10 mouse cellular contexts compared by ENCODE assay signal in the genomic region with DNA sequence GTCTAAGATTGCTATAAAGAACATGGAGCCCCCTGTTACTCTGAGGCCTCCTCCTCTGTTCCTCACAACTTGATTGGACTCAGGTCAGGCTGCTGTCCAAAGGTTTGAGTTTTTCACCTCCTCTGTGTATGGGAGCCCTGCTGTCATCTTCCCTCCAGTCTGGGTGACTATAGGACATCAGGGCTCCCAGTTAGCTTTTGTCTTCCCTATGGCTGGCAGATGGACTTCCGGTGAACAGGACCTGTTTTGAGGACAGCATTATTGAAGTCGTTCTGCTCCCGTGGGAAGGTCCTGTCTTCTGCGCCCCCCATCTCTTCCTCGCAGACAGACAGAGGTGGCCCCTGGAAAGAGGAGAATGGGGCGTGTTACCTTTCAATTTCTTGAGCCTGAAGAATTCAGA. TPM values are rescaled to one million over a fixed set of nuclear protein-coding genes. Genes with fewer than 3 reads are reported as not detected.
DNase-seq lines count a peak whose midpoint lies in the region; ATAC-seq lines count a peak whose summit lies in the region.
"Had no signal": no experiment of that assay in that cellular context is flagged by ENCODE, and none has a peak within 500 bp of the region (broad histone marks: within the 10 kb centered on the region; RNA-seq: fewer than 3 reads in every experiment).

No protein-coding gene starts in this region.

- H3K36me3 ChIP-seq in limb, embryonic 13.5 days = peaks cover 12% of the 10 kb centered on the region
- H3K36me3 ChIP-seq in limb, embryonic 10.5 days = peaks cover 3% of the 10 kb centered on the region; the same call in 1 of the 2 replicates
- no peaks in the 10 kb centered on the region for H3K36me3 ChIP-seq in embryonic facial prominence, embryonic 12.5 days
- H3K36me3 ChIP-seq in liver, embryonic 12.5 days = 0 out of 2 replicates have a peak, but pooled peaks cover under 1% of the 10 kb centered on the region

- H3K27ac ChIP-seq in limb, embryonic 13.5 days = no peak overlapping the region
- no peak overlapping the region for H3K27ac ChIP-seq in limb, embryonic 10.5 days
- no peak overlapping the region for H3K27ac ChIP-seq in embryonic facial prominence, embryonic 12.5 days
- no peak overlapping the region for H3K27ac ChIP-seq in liver, embryonic 12.5 days

- ATAC-seq in limb, embryonic 13.5 days (ENCODE audit: low FRiP score, low read depth) = no peak
- no peak for ATAC-seq in embryonic facial prominence, embryonic 12.5 days (ENCODE audit: insufficient number of reproducible peaks, insufficient read depth, low FRiP score, low TSS enrichment)
- ATAC-seq in liver, embryonic 12.5 days = no peak

- no peak overlapping the region for H3K9ac ChIP-seq in limb, embryonic 13.5 days
- H3K9ac ChIP-seq in embryonic facial prominence, embryonic 12.5 days = no peak overlapping the region
- H3K9ac ChIP-seq in liver, embryonic 12.5 days = peak overlapping the region; percentile 15; the same call in 1 of the 2 replicates

- DNase-seq in limb, embryonic 10.5 days (ENCODE audit: low spot score) = no peak
- DNase-seq in NIH3T3 (ENCODE audit: low read depth) = peak; percentile 55
- DNase-seq in gastrocnemius, postnatal 25 days = no peak
- DNase-seq in urinary bladder, adult 18-20 months (ENCODE audit: low spot score in 2 of 2) = no peak
- DNase-seq: adrenal gland, postnatal 36 days; heart, postnatal 4 days; lung, postnatal 4 days had no signal

- peak overlapping the region; percentile 95 for H3K4me2 ChIP-seq in limb, embryonic 13.5 days (replicated peaks)
- H3K4me2 ChIP-seq in embryonic facial prominence, embryonic 12.5 days (replicated peaks) = peak overlapping the region; percentile 91; the same call in 1 of the 2 replicates
- H3K4me2 ChIP-seq in liver, embryonic 12.5 days = peak overlapping the region; percentile 94

- 89% methylated on average over 6 of the region's 6 CpGs for WGBS in limb, embryonic 13.5 days
- WGBS in limb, embryonic 10.5 days = 92% methylated on average over 6 of the region's 6 CpGs
- 87% methylated on average over 6 of the region's 6 CpGs for WGBS in embryonic facial prominence, embryonic 12.5 days
- whole genome bisulfite sequencing in liver, embryonic 12.5 days (ENCODE audit: insufficient replicate concordance) = 74% methylated on average over 6 of the region's 6 CpGs

- H3K4me3 ChIP-seq in limb, embryonic 13.5 days = no peak overlapping the region
- no peak overlapping the region for H3K4me3 ChIP-seq in limb, embryonic 10.5 days
- H3K4me3 ChIP-seq in embryonic facial prominence, embryonic 12.5 days = no peak overlapping the region
- peak overlapping the region; percentile 70 for H3K4me3 ChIP-seq in liver, embryonic 12.5 days

- H3K27me3 ChIP-seq in limb, embryonic 13.5 days = no peaks in the 10 kb centered on the region
- H3K27me3 ChIP-seq in limb, embryonic 10.5 days (ENCODE audit: low read depth, poor library complexity, severe bottlenecking) = no peaks in the 10 kb centered on the region
- H3K27me3 ChIP-seq in embryonic facial prominence, embryonic 12.5 days = no peaks in the 10 kb centered on the region
- no peaks in the 10 kb centered on the region for H3K27me3 ChIP-seq in liver, embryonic 12.5 days (replicated peaks)

- H3K9me3 ChIP-seq in limb, embryonic 13.5 days = no peaks in the 10 kb centered on the region
- H3K9me3 ChIP-seq in limb, embryonic 10.5 days (replicated peaks) = no peaks in the 10 kb centered on the region
- no peaks in the 10 kb centered on the region for H3K9me3 ChIP-seq in embryonic facial prominence, embryonic 12.5 days
- no peaks in the 10 kb centered on the region for H3K9me3 ChIP-seq in liver, embryonic 12.5 days (replicated peaks)

- H3K4me1 ChIP-seq in limb, embryonic 13.5 days = peaks cover 17% of the 10 kb centered on the region
- peaks cover 17% of the 10 kb centered on the region for H3K4me1 ChIP-seq in limb, embryonic 10.5 days
- H3K4me1 ChIP-seq in embryonic facial prominence, embryonic 12.5 days = peaks cover 11% of the 10 kb centered on the region
- H3K4me1 ChIP-seq in liver, embryonic 12.5 days = peaks cover 43% of the 10 kb centered on the region

RNA-seq across cellular contexts. Expression of a gene that starts 1.8 kb away (rescaled TPM):
- 18.3 and 19.8 TPM in 2 replicates for polyA plus RNA-seq in limb, embryonic 13.5 days (2015; fragmentation: Nextera tagmentation; extraction: Ambion mirVana)
- 12.2 and 14.5 TPM in 2 replicates for polyA plus RNA-seq in limb, embryonic 10.5 days (2016; fragmentation: Nextera tagmentation; extraction: Ambion mirVana)
- polyA plus RNA-seq in embryonic facial prominence, embryonic 12.5 days (2016; fragmentation: Nextera tagmentation; extraction: Ambion mirVana) = 16.3 and 17.3 TPM in 2 replicates
- polyA plus RNA-seq in liver, embryonic 12.5 days (2016; fragmentation: Nextera tagmentation; extraction: Ambion mirVana) = 7.0 and 7.5 TPM in 2 replicates
- 10 to 100 TPM; 21.2 to 23.0 TPM for total RNA-seq in gastrocnemius, postnatal 25 days (2021)

RNA-seq across cellular contexts. Expression of a gene that starts 43.0 kb away (rescaled TPM):
- polyA plus RNA-seq in limb, embryonic 13.5 days (2015; fragmentation: Nextera tagmentation; extraction: Ambion mirVana) = 3.6 and 3.7 TPM in 2 replicates
- 2.9 and 4.3 TPM in 2 replicates for polyA plus RNA-seq in limb, embryonic 10.5 days (2016; fragmentation: Nextera tagmentation; extraction: Ambion mirVana)
- polyA plus RNA-seq in embryonic facial prominence, embryonic 12.5 days (2016; fragmentation: Nextera tagmentation; extraction: Ambion mirVana) = 2.8 and 3.6 TPM in 2 replicates
- polyA plus RNA-seq in liver, embryonic 12.5 days (2016; fragmentation: Nextera tagmentation; extraction: Ambion mirVana) = 0.45 and 0.55 TPM in 2 replicates
- 1 to 10 TPM; 5.0 to 7.5 TPM for total RNA-seq in gastrocnemius, postnatal 25 days (2021)
